30 mouse cellular contexts compared by ENCODE assay signal in genomic region chr12:80495691-80496090, GRCm38 (mm10). TPM values are rescaled to one million over a fixed set of nuclear protein-coding genes. Genes with fewer than 3 reads are reported as not detected.
"Had no signal": no experiment of that assay in that cellular context is flagged by ENCODE, and none has a peak within 500 bp of the region (broad histone marks: within the 10 kb centered on the region; RNA-seq: fewer than 3 reads in every experiment).

No protein-coding gene starts in this region.

- H3K4me2 ChIP-seq: embryonic facial prominence, embryonic 12.5 days; embryonic facial prominence, embryonic 13.5 days; embryonic facial prominence, embryonic 15.5 days; forebrain, embryonic 12.5 days; forebrain, embryonic 13.5 days; forebrain, embryonic 15.5 days had no signal

- H3K9me3 ChIP-seq: embryonic facial prominence, embryonic 12.5 days; embryonic facial prominence, embryonic 13.5 days; embryonic facial prominence, embryonic 15.5 days; forebrain, embryonic 12.5 days; forebrain, embryonic 13.5 days; forebrain, embryonic 15.5 days had no signal

- DNase-seq: cerebellum, adult 2 months; cerebellum, adult 8-10 months; cerebellum, adult 9-10 months; cerebellum, adult 9-11 months; cerebellum, postnatal 10 days; cerebellum, postnatal 14 days; cerebellum, postnatal 25 days; cerebellum, postnatal 36 days; embryo, embryonic 11 days; forebrain, postnatal 0 days; gastrocnemius, adult 2 months; gastrocnemius, postnatal 10 days; gastrocnemius, postnatal 14 days; gastrocnemius, postnatal 25 days; gastrocnemius, postnatal 36 days; heart, adult 18-20 months; heart, adult 2 months had no signal

- H3K27ac ChIP-seq: embryonic facial prominence, embryonic 10.5 days; embryonic facial prominence, embryonic 12.5 days; embryonic facial prominence, embryonic 13.5 days; embryonic facial prominence, embryonic 15.5 days; forebrain, embryonic 10.5 days; forebrain, embryonic 12.5 days; forebrain, embryonic 13.5 days; forebrain, embryonic 15.5 days; gastrocnemius, adult 2 months; heart, adult 2 months had no signal

- ATAC-seq: forebrain, embryonic 13.5 days; forebrain, embryonic 14.5 days; forebrain, embryonic 15.5 days; forebrain, embryonic 16.5 days; forebrain, postnatal 0 days had no signal

- H3K27me3 ChIP-seq: embryonic facial prominence, embryonic 12.5 days; embryonic facial prominence, embryonic 13.5 days; embryonic facial prominence, embryonic 15.5 days; forebrain, embryonic 12.5 days; forebrain, embryonic 13.5 days; forebrain, embryonic 15.5 days had no signal

- H3K4me3 ChIP-seq: embryonic facial prominence, embryonic 10.5 days; embryonic facial prominence, embryonic 12.5 days; embryonic facial prominence, embryonic 13.5 days; embryonic facial prominence, embryonic 15.5 days; erythroblast, embryonic 14.5 days; forebrain, embryonic 10.5 days; forebrain, embryonic 12.5 days; forebrain, embryonic 13.5 days; forebrain, embryonic 15.5 days; gastrocnemius, adult 2 months; heart, adult 2 months had no signal

- H3K4me1 ChIP-seq: embryonic facial prominence, embryonic 10.5 days; embryonic facial prominence, embryonic 12.5 days; embryonic facial prominence, embryonic 13.5 days; embryonic facial prominence, embryonic 15.5 days; forebrain, embryonic 10.5 days; forebrain, embryonic 12.5 days; forebrain, embryonic 13.5 days; forebrain, embryonic 15.5 days had no signal

- H3K9ac ChIP-seq: embryonic facial prominence, embryonic 12.5 days; embryonic facial prominence, embryonic 13.5 days; embryonic facial prominence, embryonic 15.5 days; forebrain, embryonic 12.5 days; forebrain, embryonic 13.5 days; forebrain, embryonic 15.5 days; forebrain, postnatal 0 days had no signal

RNA-seq across cellular contexts. Expression of gene Galnt16, which starts 22.4 kb away (rescaled TPM):
- total RNA-seq: common myeloid progenitor, adult 5-6 weeks; granulocyte monocyte progenitor cell, adult 5-6 weeks had no signal
